Mouse (Mus musculus) heart, embryonic 12.5 days (tissue): ENCODE results near the gene Gm42878. TPM values are rescaled to one million over a fixed set of nuclear protein-coding genes. Genes with fewer than 3 reads are reported as not detected.
"Not testable (repeated sequence)": the region's sequence is repeated elsewhere in the genome, so short reads cannot be mapped to it uniquely, and the experiment has no call there.

Source experiments
- ATAC-seq: fragments of 200-750 bp; cut with Nextera tagmentation; 2 replicates; pipeline ENCODE4 v1.8.0; 2017; ENCODE audit warnings: moderate TSS enrichment, moderate library complexity; ENCODE audit not compliant: insufficient number of reproducible peaks, low FRiP score
- H3K27ac ChIP-seq: fragments of 300-500 bp; sonication (generic); 2 replicates; pipeline ENCODE4 v1.5.1; 2016; ENCODE audit warnings: mild to moderate bottlenecking, moderate library complexity; ENCODE audit not compliant: poor library complexity, severe bottlenecking
- H3K27me3 ChIP-seq: fragments of 300-500 bp; sonication (generic); replicated peaks from 2 replicates; pipeline ENCODE4 v1.6.1; 2016; ENCODE audit warnings: mild to moderate bottlenecking, moderate library complexity
- H3K36me3 ChIP-seq: fragments of 300-500 bp; sonication (generic); 2 replicates; pipeline ENCODE4 v1.6.1; 2016; ENCODE audit warnings: mild to moderate bottlenecking, moderate library complexity
- H3K4me1 ChIP-seq: fragments of 300-500 bp; sonication (generic); replicated peaks from 2 replicates; pipeline ENCODE4 v1.6.1; 2016; ENCODE audit warnings: mild to moderate bottlenecking
- H3K4me2 ChIP-seq: fragments of 300-500 bp; sonication (generic); 2 replicates; pipeline ENCODE4 v1.6.1; 2016; ENCODE audit warnings: mild to moderate bottlenecking, moderate library complexity
- H3K4me3 ChIP-seq: fragments of 300-500 bp; sonication (generic); 2 replicates; pipeline ENCODE4 v1.5.1; 2016; ENCODE audit warnings: mild to moderate bottlenecking
- H3K9ac ChIP-seq: fragments of 300-500 bp; sonication (generic); 2 replicates; pipeline ENCODE4 v1.6.1; 2016; ENCODE audit warnings: mild to moderate bottlenecking, moderate library complexity
- H3K9me3 ChIP-seq: fragments of 300-500 bp; sonication (generic); replicated peaks from 2 replicates; pipeline ENCODE4 v1.6.1; 2016; ENCODE audit warnings: mild to moderate bottlenecking, moderate library complexity
- WGBS: fragments of 180-500 bp; shearing (Covaris S2); methylation state at CpG from one replicate; pipeline ENCODE4 v1.1.7; 2016; 5-methylcytosine and 5-hydroxymethylcytosine counted together
- polyA plus RNA-seq: library from polyadenylated mRNA; unstranded; fragments of >200 nt; fragmentation: Nextera tagmentation; extraction: Ambion mirVana; gene quantifications from 2 replicates; pipeline ENCODE4 v1.2.1, GENCODE M21; 2016

Gm42878 gene
- polyA plus RNA-seq, 1 experiment from 2014 or later, result not detected

DNA sequence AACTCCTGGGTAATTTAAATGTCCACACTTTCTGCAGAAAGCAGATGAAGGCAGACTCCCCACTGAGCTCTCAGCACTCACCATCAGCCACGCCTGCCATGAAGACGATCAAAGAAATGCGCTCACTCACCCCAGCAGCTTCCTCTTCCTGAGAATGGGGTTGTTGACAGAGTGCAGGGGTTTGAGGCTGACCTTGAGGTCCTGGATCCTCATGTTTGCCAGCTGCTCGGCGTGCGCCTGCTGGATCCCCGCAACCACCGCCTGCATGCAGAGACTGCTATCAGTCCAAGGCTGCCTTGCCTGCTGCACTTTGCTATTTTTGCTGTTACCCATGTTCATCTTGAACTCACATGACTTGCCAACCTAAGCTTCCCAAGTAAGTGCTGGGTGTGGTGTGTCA is 18.3 kb downstream of the Gm42878 start:
- Histone ChIP-seq H3K4me2 (no peak overlapping the region), H3K27me3 (no peaks in the 10 kb centered on the region), H3K9me3 (no peaks in the 10 kb centered on the region), H3K4me1 (peaks cover 3% of the 10 kb centered on the region; the same call in 1 of the 2 replicates), H3K4me3 (no peak overlapping the region), H3K27ac (no peak overlapping the region), H3K9ac (no peak overlapping the region), H3K36me3 (peaks cover 77% of the 10 kb centered on the region)
- ATAC-seq, result no peak; the same call in 1 of the 2 replicates
- WGBS, result 64% methylated on average over 8 of the region's 8 CpGs

DNA sequence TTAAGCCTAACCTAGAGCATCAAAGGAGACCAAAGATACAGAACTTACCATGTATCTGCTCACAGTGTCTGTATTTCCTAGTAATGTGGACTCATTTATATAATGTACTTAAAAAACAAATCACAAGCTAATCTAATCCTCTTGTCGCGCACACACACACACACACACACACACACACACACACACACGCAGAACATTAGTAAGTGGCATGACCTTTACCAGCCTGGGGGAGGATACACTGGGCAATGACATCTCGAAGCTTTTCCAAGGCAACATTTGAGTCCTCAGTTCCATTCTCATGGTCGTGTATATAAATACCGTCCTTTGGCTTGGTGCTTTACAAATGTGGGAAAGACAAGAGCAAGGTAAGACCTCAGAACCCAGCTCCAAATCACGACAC is 18.8 kb downstream of the Gm42878 start:
- peaks cover 75% of the 10 kb centered on the region for H3K36me3 ChIP-seq
- no peak overlapping the region for H3K4me3 ChIP-seq
- no peaks in the 10 kb centered on the region for H3K9me3 ChIP-seq
- H3K27me3 ChIP-seq, result no peaks in the 10 kb centered on the region
- H3K9ac ChIP-seq, result no peak overlapping the region
- no peak overlapping the region for H3K27ac ChIP-seq
- ATAC-seq, result no peak
- peaks cover 3% of the 10 kb centered on the region; the same call in 1 of the 2 replicates for H3K4me1 ChIP-seq
- WGBS, result 76% methylated on average over 7 of the region's 7 CpGs
- H3K4me2 ChIP-seq, result no peak overlapping the region

DNA sequence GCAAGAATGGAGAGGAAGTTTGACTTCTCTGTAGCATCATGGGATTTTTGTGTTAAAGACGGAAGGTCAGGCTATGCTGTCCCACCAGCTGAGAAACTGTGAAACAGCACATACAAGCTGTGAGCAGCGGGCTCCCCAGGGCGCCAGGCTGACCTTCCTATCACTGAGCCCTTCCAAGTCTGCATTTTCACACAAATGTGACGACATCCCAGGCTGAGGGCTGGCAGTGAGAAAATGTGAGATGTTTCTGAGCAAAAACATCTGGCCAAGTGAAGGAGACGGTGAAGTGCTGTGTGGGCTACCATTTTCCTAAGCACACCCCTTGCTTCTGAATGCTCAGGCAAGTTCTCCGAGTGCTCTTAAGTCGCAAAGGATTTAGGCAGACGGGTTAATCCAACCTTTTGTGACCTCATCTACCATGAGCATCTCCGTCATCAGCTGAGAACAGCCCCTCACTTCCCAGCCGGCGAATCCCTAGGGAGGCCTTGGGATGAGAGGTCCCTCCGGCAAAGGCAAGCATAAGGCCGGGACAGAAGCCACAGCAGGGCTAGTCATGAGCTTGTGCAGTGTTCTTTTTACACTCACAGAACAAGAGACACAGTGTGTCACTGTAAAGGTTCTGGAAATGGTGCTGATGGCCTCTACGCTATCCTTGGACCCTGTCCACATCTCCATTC is 19.4 kb downstream of the Gm42878 start:
- Histone ChIP-seq H3K9me3 (no peaks in the 10 kb centered on the region), H3K9ac (no peak overlapping the region), H3K27ac (no peak overlapping the region), H3K4me3 (no peak overlapping the region), H3K36me3 (peaks cover 75% of the 10 kb centered on the region), H3K27me3 (no peaks in the 10 kb centered on the region), H3K4me2 (no peak overlapping the region), H3K4me1 (peaks cover 3% of the 10 kb centered on the region; the same call in 1 of the 2 replicates)
- WGBS, result 78% methylated on average over 14 of the region's 14 CpGs
- ATAC-seq, result no peak; the same call in 1 of the 2 replicates

DNA sequence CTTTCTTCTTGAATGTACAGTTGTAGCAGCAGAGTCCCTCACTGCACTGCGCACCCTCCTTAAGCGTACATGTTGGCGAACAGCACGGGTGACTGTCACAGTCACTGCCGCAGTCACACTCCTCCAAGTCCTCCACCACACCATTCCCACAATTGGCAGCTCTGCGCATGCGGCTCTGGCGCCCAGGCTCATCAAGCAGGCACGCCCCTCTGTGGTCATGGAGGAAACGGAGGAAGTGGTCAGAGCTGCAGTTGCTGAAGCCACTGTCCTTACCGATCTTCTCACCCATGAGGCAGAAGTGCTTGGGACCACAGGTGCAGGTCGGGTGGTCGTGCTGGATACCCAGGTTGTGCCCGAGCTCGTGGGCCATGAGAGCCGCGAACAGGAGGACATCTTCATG is 25.5 kb downstream of the Gm42878 start:
- not testable (repeated sequence) for H3K4me1 ChIP-seq, H3K9me3 ChIP-seq, H3K9ac ChIP-seq, H3K4me2 ChIP-seq, H3K27ac ChIP-seq, H3K4me3 ChIP-seq, ATAC-seq, H3K27me3 ChIP-seq
- peaks cover 50% of the 10 kb centered on the region for H3K36me3 ChIP-seq
- 83% methylated on average over 11 of the region's 17 CpGs for WGBS

DNA sequence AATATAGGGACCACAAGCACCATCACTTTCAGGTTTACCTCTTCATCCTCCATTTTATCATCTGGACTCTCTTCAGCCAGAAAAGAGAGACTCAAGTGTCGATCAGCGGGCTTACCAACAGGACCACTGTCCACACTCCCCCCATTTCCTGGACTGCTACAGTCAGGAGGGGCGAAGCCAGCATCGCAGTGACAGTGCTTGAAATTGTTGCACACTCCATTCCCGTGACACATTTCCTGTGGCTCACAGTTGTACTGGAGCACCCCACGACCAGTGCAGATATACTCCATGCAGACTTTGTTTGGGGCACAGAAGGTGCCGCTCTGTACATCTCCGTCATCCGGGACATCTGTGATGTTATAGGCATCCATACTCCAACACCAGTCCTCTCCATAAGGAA is 26.3 kb downstream of the Gm42878 start:
- ATAC-seq, result no peak
- Histone ChIP-seq H3K9ac (no peak overlapping the region), H3K4me2 (no peak overlapping the region), H3K27me3 (no peaks in the 10 kb centered on the region), H3K4me1 (no peaks in the 10 kb centered on the region), H3K36me3 (peaks cover 42% of the 10 kb centered on the region), H3K27ac (no peak overlapping the region), H3K9me3 (no peaks in the 10 kb centered on the region), H3K4me3 (no peak overlapping the region)
- WGBS, result 85% methylated on average over 9 of the region's 9 CpGs

DNA sequence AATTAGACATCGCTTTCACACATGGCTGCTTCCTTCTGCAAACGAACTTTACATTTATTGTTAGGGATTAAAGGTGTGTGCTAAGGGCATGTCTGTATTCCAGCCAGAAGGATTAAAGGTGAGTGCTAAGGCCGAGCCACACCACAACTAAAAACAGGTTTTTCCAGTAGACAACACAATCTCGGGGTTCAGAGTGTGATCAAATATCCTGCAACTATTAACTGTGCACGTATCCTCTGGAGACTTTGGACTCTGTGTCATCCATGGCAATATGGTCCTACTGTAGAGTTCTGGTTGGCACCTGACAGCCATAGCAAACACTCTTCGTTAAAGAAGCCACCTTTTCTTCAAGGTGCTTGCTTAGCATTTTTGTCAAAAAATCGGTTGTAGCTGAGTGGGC is 35.3 kb downstream of the Gm42878 start:
- H3K27me3 ChIP-seq, result no peaks in the 10 kb centered on the region
- H3K4me1 ChIP-seq, result peaks cover 3% of the 10 kb centered on the region; the same call in 1 of the 2 replicates
- WGBS, result 79% methylated on average over 7 of the region's 7 CpGs
- H3K27ac ChIP-seq, result no peak overlapping the region
- H3K9me3 ChIP-seq, result no peaks in the 10 kb centered on the region
- no peaks in the 10 kb centered on the region for H3K36me3 ChIP-seq
- H3K4me3 ChIP-seq, result no peak overlapping the region
- H3K4me2 ChIP-seq, result no peak overlapping the region
- no peak for ATAC-seq
- no peak overlapping the region for H3K9ac ChIP-seq

DNA sequence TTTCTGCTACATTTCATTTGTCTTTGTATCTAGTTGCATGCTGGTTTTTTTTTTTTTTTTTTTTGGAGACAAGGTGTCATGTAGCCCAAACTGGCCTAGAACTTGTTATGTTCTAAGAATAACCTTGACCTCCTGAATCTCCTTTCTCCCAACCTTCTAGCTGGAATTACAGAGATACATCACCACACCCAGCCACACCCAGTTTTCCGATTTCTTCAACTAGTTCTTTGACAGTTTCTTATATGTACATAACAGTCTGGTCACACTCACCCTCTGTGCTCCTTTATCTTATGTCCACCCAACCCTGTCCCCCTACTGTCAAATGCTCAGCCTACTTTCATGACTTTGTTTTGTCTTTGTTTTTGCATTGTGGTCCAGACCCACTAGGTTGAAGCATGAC is 38.4 kb downstream of the Gm42878 start:
- Histone ChIP-seq H3K4me2 (no peak overlapping the region), H3K27me3 (no peaks in the 10 kb centered on the region), H3K27ac (no peak overlapping the region), H3K9me3 (no peaks in the 10 kb centered on the region), H3K9ac (no peak overlapping the region), H3K36me3 (no peaks in the 10 kb centered on the region), H3K4me3 (no peak overlapping the region), H3K4me1 (peaks cover 3% of the 10 kb centered on the region; the same call in 1 of the 2 replicates)
- 86% methylated on average over 1 of the region's 1 CpGs for WGBS
- no peak for ATAC-seq

DNA sequence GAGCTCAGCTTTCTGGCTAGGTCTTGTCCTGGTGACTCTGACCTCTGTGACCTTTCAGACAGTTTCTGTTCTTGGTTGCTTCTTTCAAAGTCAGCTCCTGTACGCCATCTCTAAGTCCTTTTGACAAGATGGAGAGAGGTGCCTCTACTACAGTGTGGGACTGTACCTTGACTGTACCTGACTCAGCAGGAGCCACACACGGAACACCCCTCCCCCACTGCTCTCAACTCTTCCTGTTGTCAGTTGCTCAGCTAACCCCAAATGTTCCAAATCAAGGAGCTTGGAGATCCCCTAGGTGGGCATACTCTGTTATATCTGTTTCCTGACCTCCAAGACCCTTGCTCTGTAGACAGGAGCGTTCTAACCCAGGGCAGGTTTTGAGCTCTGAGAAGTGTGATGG is 42.1 kb downstream of the Gm42878 start, which contains the start of gene Adam1b:
TSS of gene Adam1b (minus strand) at position 205 of the 400 bp plus-strand sequence.
- ATAC-seq, result no peak
- H3K9ac ChIP-seq, result no peak within 1 kb of the TSS
- no peak within 1 kb of the TSS for H3K4me2 ChIP-seq
- H3K4me1 ChIP-seq, result peaks cover 3% of the 10 kb centered on the region; the same call in 1 of the 2 replicates
- 74% methylated on average over 3 of the region's 3 CpGs for WGBS
- no peak within 1 kb of the TSS for H3K27ac ChIP-seq
- no peaks in the 10 kb centered on the region for H3K27me3 ChIP-seq
- H3K9me3 ChIP-seq, result no peaks in the 10 kb centered on the region
- H3K36me3 ChIP-seq, result no peaks in the 10 kb centered on the region
- H3K4me3 ChIP-seq, result no peak within 1 kb of the TSS

DNA sequence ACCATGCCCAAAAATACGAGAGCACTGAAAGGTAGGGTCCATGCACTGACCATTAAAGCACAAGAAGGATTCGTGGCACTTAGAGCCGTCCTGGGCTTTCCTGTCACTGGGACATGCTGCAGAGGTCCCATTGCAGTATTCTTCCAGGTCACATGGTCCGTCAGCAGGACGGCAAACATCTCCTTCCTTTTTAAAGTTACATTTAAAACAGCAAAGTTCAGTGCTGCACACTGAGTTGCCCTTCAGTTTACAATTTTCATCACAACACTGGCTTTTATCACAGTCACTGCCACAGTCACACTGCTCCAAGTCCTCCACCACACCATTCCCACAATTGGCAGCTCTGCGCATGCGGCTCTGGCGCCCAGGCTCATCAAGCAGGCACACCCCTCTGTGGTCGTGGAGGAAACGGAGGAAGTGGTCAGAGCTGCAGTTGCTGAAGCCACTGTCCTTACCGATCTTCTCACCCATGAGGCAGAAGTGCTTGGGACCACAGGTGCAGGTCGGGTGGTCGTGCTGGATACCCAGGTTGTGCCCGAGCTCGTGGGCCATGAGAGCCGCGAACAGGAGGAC is 43.8 kb downstream of the Gm42878 start:
- ATAC-seq, H3K36me3 ChIP-seq, H3K4me1 ChIP-seq, H3K9ac ChIP-seq, H3K4me3 ChIP-seq, H3K27me3 ChIP-seq, H3K9me3 ChIP-seq, H3K27ac ChIP-seq, H3K4me2 ChIP-seq: not testable (repeated sequence)
- 66% methylated on average over 11 of the region's 17 CpGs for WGBS

DNA sequence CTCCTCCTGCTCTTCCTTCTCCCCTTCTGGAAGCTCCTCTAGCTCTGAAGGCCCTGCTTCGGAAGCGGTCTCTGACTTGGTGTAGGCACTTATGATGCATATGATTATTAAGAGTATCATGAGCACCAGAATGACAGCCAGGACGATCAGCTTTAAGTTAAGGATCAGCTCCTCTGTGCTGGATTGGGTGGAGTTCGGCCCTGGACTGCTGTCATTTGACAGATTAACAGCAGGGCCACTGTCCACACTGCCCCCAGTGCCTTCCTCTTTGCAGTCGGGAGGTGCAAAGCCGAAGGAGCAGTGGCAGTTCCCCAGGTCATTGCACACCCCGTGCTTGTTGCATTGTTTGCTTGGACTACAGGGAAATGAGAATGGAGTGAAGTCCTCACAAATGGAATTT is 44.6 kb downstream of the Gm42878 start:
- Histone ChIP-seq H3K9ac (no peak overlapping the region), H3K36me3 (no peaks in the 10 kb centered on the region), H3K4me3 (no peak overlapping the region), H3K27me3 (no peaks in the 10 kb centered on the region), H3K27ac (no peak overlapping the region), H3K4me1 (no peaks in the 10 kb centered on the region), H3K4me2 (no peak overlapping the region), H3K9me3 (no peaks in the 10 kb centered on the region)
- WGBS, result 60% methylated on average over 7 of the region's 7 CpGs
- no peak for ATAC-seq

DNA sequence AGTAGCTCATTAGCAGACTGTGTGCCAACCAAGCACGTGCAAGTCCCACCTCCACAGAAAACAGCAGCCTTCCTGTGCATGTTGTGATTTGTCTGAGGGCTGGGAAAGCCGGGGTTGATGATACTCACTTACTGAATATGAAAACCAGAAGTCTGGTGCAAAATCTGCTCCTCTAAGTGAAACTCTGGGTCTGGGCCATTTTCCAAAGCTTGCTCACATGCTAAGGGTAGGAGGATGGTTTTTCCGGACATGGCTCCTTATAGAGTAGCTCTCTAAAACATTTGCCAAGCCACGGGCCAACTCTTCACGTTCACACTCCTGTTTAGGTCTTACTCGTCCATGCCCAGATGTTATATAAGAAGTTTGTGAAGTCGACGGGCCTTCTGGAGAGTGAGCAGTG is 52.0 kb downstream of the Gm42878 start:
- Histone ChIP-seq H3K9me3 (no peaks in the 10 kb centered on the region; the same call in 1 of the 2 replicates), H3K4me1 (no peaks in the 10 kb centered on the region), H3K4me2 (no peak overlapping the region), H3K27me3 (peaks cover 6% of the 10 kb centered on the region; the same call in 1 of the 2 replicates), H3K36me3 (no peaks in the 10 kb centered on the region), H3K4me3 (no peak overlapping the region), H3K27ac (no peak overlapping the region), H3K9ac (no peak overlapping the region)
- ATAC-seq, result no peak
- 72% methylated on average over 8 of the region's 8 CpGs for WGBS
